Mouse (Mus musculus): ENCODE results near the gene Arhgef26. TPM values are rescaled to one million over a fixed set of nuclear protein-coding genes. Genes with fewer than 3 reads are reported as not detected.

Arhgef26 gene
- polyA plus RNA-seq, 1 experiment from 2014 or later, result 19.2 TPM

- no peaks in the 10 kb centered on the region for H3K36me3 ChIP-seq
- H3K9ac ChIP-seq, result no peak overlapping the region
- no peaks in the 10 kb centered on the region for H3K4me1 ChIP-seq
- no peaks in the 10 kb centered on the region for H3K27me3 ChIP-seq
- H3K9me3 ChIP-seq (replicated peaks), result no peaks in the 10 kb centered on the region
- H3K4me2 ChIP-seq (replicated peaks), result no peak overlapping the region
- WGBS, result 94% methylated on average over 6 of the region's 6 CpGs
- ATAC-seq (ENCODE audit: low FRiP score), result no peak
- H3K27ac ChIP-seq, result no peak overlapping the region
- H3K4me3 ChIP-seq, result no peak overlapping the region
These were observed 80.4 kb downstream of the Arhgef26 start for GRCm38 (mm10) chr3:62418387-62419138.

- H3K4me3 ChIP-seq, result no peak overlapping the region
- no peak for ATAC-seq (ENCODE audit: low FRiP score)
- H3K4me1 ChIP-seq, result no peaks in the 10 kb centered on the region
- no peak overlapping the region for H3K4me2 ChIP-seq (replicated peaks)
- H3K27me3 ChIP-seq, result no peaks in the 10 kb centered on the region
- no peaks in the 10 kb centered on the region for H3K9me3 ChIP-seq (replicated peaks)
- no peak overlapping the region for H3K27ac ChIP-seq
- WGBS, result 75% methylated on average over 4 of the region's 4 CpGs
- no peak overlapping the region for H3K9ac ChIP-seq
- H3K36me3 ChIP-seq, result peaks cover 3% of the 10 kb centered on the region; the same call in 1 of the 2 replicates
These were observed 95.5 kb downstream of the Arhgef26 start for GRCm38 (mm10) chr3:62433675-62434074.

- no peak for ATAC-seq (ENCODE audit: low FRiP score)
- H3K4me2 ChIP-seq (replicated peaks), result no peak overlapping the region
These were observed 97.8 kb downstream of the Arhgef26 start for GRCm38 (mm10) chr3:62435923-62436322.

GRCm38 (mm10) chr3:62440431-62440969 lies 102.4 kb downstream of the Arhgef26 start:
- WGBS, result 28% methylated on average over 5 of the region's 5 CpGs
- Histone ChIP-seq H3K4me1 (no peaks in the 10 kb centered on the region), H3K4me2 (replicated peaks) (no peak overlapping the region), H3K4me3 (no peak overlapping the region), H3K27me3 (no peaks in the 10 kb centered on the region), H3K9me3 (replicated peaks) (no peaks in the 10 kb centered on the region), H3K36me3 (no peaks in the 10 kb centered on the region), H3K27ac (no peak overlapping the region), H3K9ac (no peak overlapping the region)
- no peak for ATAC-seq (ENCODE audit: low FRiP score)

More at GRCm38 (mm10) chr3:62435923-62436322, 97.8 kb downstream of the Arhgef26 start:
- H3K9me3 ChIP-seq (replicated peaks), result no peaks in the 10 kb centered on the region
- H3K36me3 ChIP-seq, result no peaks in the 10 kb centered on the region
- H3K27ac ChIP-seq, result no peak overlapping the region
- H3K27me3 ChIP-seq, result no peaks in the 10 kb centered on the region
- no peak overlapping the region for H3K9ac ChIP-seq
- H3K4me3 ChIP-seq, result no peak overlapping the region
- H3K4me1 ChIP-seq, result no peaks in the 10 kb centered on the region

GRCm38 (mm10) chr3:62443582-62444194 lies 105.5 kb downstream of the Arhgef26 start:
- Histone ChIP-seq H3K27ac (no peak overlapping the region), H3K4me3 (no peak overlapping the region), H3K36me3 (no peaks in the 10 kb centered on the region), H3K4me2 (replicated peaks) (no peak overlapping the region), H3K4me1 (no peaks in the 10 kb centered on the region), H3K9ac (no peak overlapping the region), H3K27me3 (no peaks in the 10 kb centered on the region), H3K9me3 (replicated peaks) (no peaks in the 10 kb centered on the region)
- WGBS, result 86% methylated on average over 12 of the region's 12 CpGs
- ATAC-seq (ENCODE audit: low FRiP score), result no peak

GRCm38 (mm10) chr3:62446271-62446670 lies 108.1 kb downstream of the Arhgef26 start:
- no peaks in the 10 kb centered on the region for H3K4me1 ChIP-seq
- no peaks in the 10 kb centered on the region for H3K9me3 ChIP-seq (replicated peaks)
- no peaks in the 10 kb centered on the region for H3K27me3 ChIP-seq
- no peak overlapping the region for H3K9ac ChIP-seq
- ATAC-seq (ENCODE audit: low FRiP score), result no peak
- H3K4me2 ChIP-seq (replicated peaks), result no peak overlapping the region
- no peak overlapping the region for H3K27ac ChIP-seq
- H3K36me3 ChIP-seq, result no peaks in the 10 kb centered on the region
- 92% methylated on average over 7 of the region's 7 CpGs for WGBS
- H3K4me3 ChIP-seq, result no peak overlapping the region

- Histone ChIP-seq H3K4me2 (replicated peaks) (no peak overlapping the region), H3K9me3 (replicated peaks) (no peaks in the 10 kb centered on the region), H3K4me3 (no peak overlapping the region), H3K27ac (no peak overlapping the region), H3K4me1 (no peaks in the 10 kb centered on the region), H3K36me3 (no peaks in the 10 kb centered on the region), H3K27me3 (no peaks in the 10 kb centered on the region), H3K9ac (no peak overlapping the region)
- WGBS, result 75% methylated on average over 8 of the region's 8 CpGs
- ATAC-seq (ENCODE audit: low FRiP score), result no peak
These were observed 109.0 kb downstream of the Arhgef26 start for GRCm38 (mm10) chr3:62447151-62447550.

GRCm38 (mm10) chr3:62449871-62450496 lies 111.8 kb downstream of the Arhgef26 start:
- Histone ChIP-seq H3K4me3 (no peak overlapping the region), H3K9ac (no peak overlapping the region), H3K4me2 (replicated peaks) (no peak overlapping the region), H3K9me3 (replicated peaks) (no peaks in the 10 kb centered on the region), H3K4me1 (peaks cover 11% of the 10 kb centered on the region), H3K27ac (no peak overlapping the region), H3K36me3 (no peaks in the 10 kb centered on the region), H3K27me3 (no peaks in the 10 kb centered on the region)
- ATAC-seq (ENCODE audit: low FRiP score), result no peak
- WGBS, result 91% methylated on average over 4 of the region's 4 CpGs

- Histone ChIP-seq H3K36me3 (no peaks in the 10 kb centered on the region), H3K4me1 (peaks cover 24% of the 10 kb centered on the region), H3K27ac (no peak overlapping the region), H3K4me3 (no peak overlapping the region), H3K27me3 (no peaks in the 10 kb centered on the region), H3K4me2 (replicated peaks) (no peak overlapping the region), H3K9ac (no peak overlapping the region), H3K9me3 (replicated peaks) (no peaks in the 10 kb centered on the region)
- WGBS, result 54% methylated on average over 4 of the region's 4 CpGs
- no peak for ATAC-seq (ENCODE audit: low FRiP score)
These were observed 114.8 kb downstream of the Arhgef26 start for GRCm38 (mm10) chr3:62452961-62453360.

- peak; percentile 51 for ATAC-seq (ENCODE audit: low FRiP score)
- 0 out of 2 replicates have a peak, but pooled peaks cover 1% of the 10 kb centered on the region for H3K36me3 ChIP-seq
- WGBS, result 24% methylated on average over 3 of the region's 3 CpGs
These were observed 116.0 kb downstream of the Arhgef26 start for GRCm38 (mm10) chr3:62454096-62454495.

GRCm38 (mm10) chr3:62455854-62456253 lies 117.7 kb downstream of the Arhgef26 start:
- Histone ChIP-seq H3K4me3 (no peak overlapping the region), H3K27me3 (no peaks in the 10 kb centered on the region), H3K36me3 (peaks cover 17% of the 10 kb centered on the region), H3K27ac (peak overlapping the region; percentile 57; the same call in 1 of the 2 replicates), H3K4me2 (replicated peaks) (no peak overlapping the region), H3K4me1 (peaks cover 24% of the 10 kb centered on the region), H3K9me3 (replicated peaks) (no peaks in the 10 kb centered on the region), H3K9ac (no peak overlapping the region)
- 0% methylated on average over 1 of the region's 1 CpGs for WGBS
- ATAC-seq (ENCODE audit: low FRiP score), result peak; percentile 71

More at GRCm38 (mm10) chr3:62454096-62454495, 116.0 kb downstream of the Arhgef26 start:
- Histone ChIP-seq H3K9ac (no peak overlapping the region), H3K4me2 (replicated peaks) (no peak overlapping the region), H3K27ac (peak overlapping the region; percentile 71), H3K4me3 (no peak overlapping the region), H3K4me1 (peaks cover 24% of the 10 kb centered on the region), H3K9me3 (replicated peaks) (no peaks in the 10 kb centered on the region), H3K27me3 (no peaks in the 10 kb centered on the region)

GRCm38 (mm10) chr3:62458284-62459013 lies 120.3 kb downstream of the Arhgef26 start:
- 45% methylated on average over 6 of the region's 6 CpGs for WGBS
- H3K36me3 ChIP-seq, result peaks cover 37% of the 10 kb centered on the region
- no peak overlapping the region for H3K4me2 ChIP-seq (replicated peaks)
- no peaks in the 10 kb centered on the region for H3K27me3 ChIP-seq
- no peak overlapping the region for H3K9ac ChIP-seq
- H3K4me1 ChIP-seq, result peaks cover 23% of the 10 kb centered on the region
- no peaks in the 10 kb centered on the region for H3K9me3 ChIP-seq (replicated peaks)
- no peak overlapping the region for H3K4me3 ChIP-seq
- ATAC-seq (ENCODE audit: low FRiP score), result peak; percentile 38
- H3K27ac ChIP-seq, result no peak overlapping the region

Measured in hindbrain, embryonic 12.5 days (tissue).